Mouse (Mus musculus) embryo, embryonic 11.5 days (tissue): ENCODE measurements around the gene Serpinb1b.

ENCODE experiments used
- DNase-seq: peaks from one replicate; pipeline ENCODE4 v3.0.0-alpha.2; 2012; ENCODE audit warnings: low read depth, low spot score

The Serpinb1b gene

GRCm38 (mm10) chr13:33091306-33091705 lies 12.9 kb downstream of the Serpinb1b start:
- DNase-seq: no peak

GRCm38 (mm10) chr13:33095575-33095974 lies 17.2 kb downstream of the Serpinb1b start:
- no peak for DNase-seq

GRCm38 (mm10) chr13:33105626-33106025 lies 27.3 kb downstream of the Serpinb1b start:
- DNase-seq: no peak

- no peak for DNase-seq
Observed at GRCm38 (mm10) chr13:33113054-33113453, 34.7 kb downstream of the Serpinb1b start.

- DNase-seq: no peak
Observed at GRCm38 (mm10) chr13:33137717-33138116, 59.3 kb downstream of the Serpinb1b start.

GRCm38 (mm10) chr13:33141435-33141834 lies 63.1 kb downstream of the Serpinb1b start:
- no peak for DNase-seq
